Mouse (Mus musculus) heart, embryonic 12.5 days (tissue): Measurements from ENCODE around the gene Fxyd1. TPM values are rescaled to one million over a fixed set of nuclear protein-coding genes. Genes with fewer than 3 reads are reported as not detected.

Source experiments
- ATAC-seq: fragments of 200-750 bp; cut with Nextera tagmentation; 2 replicates; pipeline ENCODE4 v1.8.0; 2017; ENCODE audit warnings: moderate TSS enrichment, moderate library complexity; ENCODE audit not compliant: insufficient number of reproducible peaks, low FRiP score
- H3K27ac ChIP-seq: fragments of 300-500 bp; sonication (generic); 2 replicates; pipeline ENCODE4 v1.5.1; 2016; ENCODE audit warnings: mild to moderate bottlenecking, moderate library complexity; ENCODE audit not compliant: poor library complexity, severe bottlenecking
- H3K27me3 ChIP-seq: fragments of 300-500 bp; sonication (generic); replicated peaks from 2 replicates; pipeline ENCODE4 v1.6.1; 2016; ENCODE audit warnings: mild to moderate bottlenecking, moderate library complexity
- H3K36me3 ChIP-seq: fragments of 300-500 bp; sonication (generic); 2 replicates; pipeline ENCODE4 v1.6.1; 2016; ENCODE audit warnings: mild to moderate bottlenecking, moderate library complexity
- H3K4me1 ChIP-seq: fragments of 300-500 bp; sonication (generic); replicated peaks from 2 replicates; pipeline ENCODE4 v1.6.1; 2016; ENCODE audit warnings: mild to moderate bottlenecking
- H3K4me2 ChIP-seq: fragments of 300-500 bp; sonication (generic); 2 replicates; pipeline ENCODE4 v1.6.1; 2016; ENCODE audit warnings: mild to moderate bottlenecking, moderate library complexity
- H3K4me3 ChIP-seq: fragments of 300-500 bp; sonication (generic); 2 replicates; pipeline ENCODE4 v1.5.1; 2016; ENCODE audit warnings: mild to moderate bottlenecking
- H3K9ac ChIP-seq: fragments of 300-500 bp; sonication (generic); 2 replicates; pipeline ENCODE4 v1.6.1; 2016; ENCODE audit warnings: mild to moderate bottlenecking, moderate library complexity
- H3K9me3 ChIP-seq: fragments of 300-500 bp; sonication (generic); replicated peaks from 2 replicates; pipeline ENCODE4 v1.6.1; 2016; ENCODE audit warnings: mild to moderate bottlenecking, moderate library complexity
- WGBS: fragments of 180-500 bp; shearing (Covaris S2); methylation state at CpG from one replicate; pipeline ENCODE4 v1.1.7; 2016; 5-methylcytosine and 5-hydroxymethylcytosine counted together
- polyA plus RNA-seq: library from polyadenylated mRNA; unstranded; fragments of >200 nt; fragmentation: Nextera tagmentation; extraction: Ambion mirVana; gene quantifications from 2 replicates; pipeline ENCODE4 v1.2.1, GENCODE M21; 2016

Fxyd1 gene
- 927 and 934 TPM in 2 replicates for polyA plus RNA-seq

GRCm38 (mm10) chr7:31057071-31057470, at the start of gene Fxyd1:
Gene Fxyd1, minus strand, starts transcription at chr7:31057199.
- WGBS, result 76% methylated on average over 2 of the region's 2 CpGs
- H3K9ac ChIP-seq, result 0 out of 2 replicates have a peak within 1 kb of the TSS, but pooled peaks have one; percentile 71
- H3K9me3 ChIP-seq, result no peaks in the 10 kb centered on the region
- H3K27me3 ChIP-seq, result peaks cover 4% of the 10 kb centered on the region
- ATAC-seq, result no peak
- H3K4me1 ChIP-seq, result peaks cover 45% of the 10 kb centered on the region
- peak within 1 kb of the TSS; percentile 96 for H3K27ac ChIP-seq
- H3K4me3 ChIP-seq, result no peak within 1 kb of the TSS
- no peaks in the 10 kb centered on the region for H3K36me3 ChIP-seq
- peak within 1 kb of the TSS; percentile 75 for H3K4me2 ChIP-seq

- no peak for ATAC-seq
- H3K9ac ChIP-seq, result no peak overlapping the region
- no peak overlapping the region for H3K27ac ChIP-seq
- H3K4me2 ChIP-seq, result no peak overlapping the region
- H3K27me3 ChIP-seq, result peaks cover 18% of the 10 kb centered on the region; the same call in 1 of the 2 replicates
- no peak overlapping the region for H3K4me3 ChIP-seq
- peaks cover 17% of the 10 kb centered on the region for H3K4me1 ChIP-seq
- H3K9me3 ChIP-seq, result no peaks in the 10 kb centered on the region
- WGBS, result 56% methylated on average over 3 of the region's 3 CpGs
- H3K36me3 ChIP-seq, result no peaks in the 10 kb centered on the region
Observed at GRCm38 (mm10) chr7:31106166-31106565, 49.2 kb upstream of the Fxyd1 start.

GRCm38 (mm10) chr7:31105061-31105768, 48.2 kb upstream of the Fxyd1 start:
- no peak overlapping the region for H3K27ac ChIP-seq
- no peak overlapping the region for H3K9ac ChIP-seq
- WGBS, result 44% methylated on average over 15 of the region's 15 CpGs
- no peak overlapping the region for H3K4me3 ChIP-seq
- H3K9me3 ChIP-seq, result no peaks in the 10 kb centered on the region
- H3K36me3 ChIP-seq, result no peaks in the 10 kb centered on the region
- H3K4me1 ChIP-seq, result peaks cover 16% of the 10 kb centered on the region
- H3K4me2 ChIP-seq, result peak overlapping the region; percentile 5; the same call in 1 of the 2 replicates
- H3K27me3 ChIP-seq, result peaks cover 18% of the 10 kb centered on the region; the same call in 1 of the 2 replicates
- ATAC-seq, result peak; percentile 15; the same call in 1 of the 2 replicates

GRCm38 (mm10) chr7:31100786-31101185, 43.8 kb upstream of the Fxyd1 start:
- 69% methylated on average over 14 of the region's 14 CpGs for WGBS

GRCm38 (mm10) chr7:31099612-31099982, 42.6 kb upstream of the Fxyd1 start:
- Histone ChIP-seq H3K4me3 (no peak overlapping the region), H3K9me3 (no peaks in the 10 kb centered on the region), H3K27me3 (peaks cover 18% of the 10 kb centered on the region; the same call in 1 of the 2 replicates), H3K4me2 (no peak overlapping the region), H3K4me1 (peaks cover 6% of the 10 kb centered on the region), H3K9ac (no peak overlapping the region), H3K27ac (no peak overlapping the region), H3K36me3 (no peaks in the 10 kb centered on the region)
- no peak for ATAC-seq
- WGBS, result 78% methylated on average over 6 of the region's 6 CpGs

More at GRCm38 (mm10) chr7:31100786-31101185, 43.8 kb upstream of the Fxyd1 start:
- no peak overlapping the region for H3K4me3 ChIP-seq
- peaks cover 12% of the 10 kb centered on the region for H3K4me1 ChIP-seq
- no peak overlapping the region for H3K27ac ChIP-seq
- H3K9me3 ChIP-seq, result no peaks in the 10 kb centered on the region
- no peak for ATAC-seq
- H3K9ac ChIP-seq, result no peak overlapping the region
- H3K36me3 ChIP-seq, result no peaks in the 10 kb centered on the region
- peaks cover 18% of the 10 kb centered on the region; the same call in 1 of the 2 replicates for H3K27me3 ChIP-seq
- H3K4me2 ChIP-seq, result no peak overlapping the region

- Histone ChIP-seq H3K9me3 (no peaks in the 10 kb centered on the region), H3K4me3 (no peak overlapping the region), H3K27ac (no peak overlapping the region), H3K4me1 (peaks cover 6% of the 10 kb centered on the region), H3K27me3 (peaks cover 18% of the 10 kb centered on the region; the same call in 1 of the 2 replicates), H3K9ac (no peak overlapping the region), H3K4me2 (no peak overlapping the region), H3K36me3 (no peaks in the 10 kb centered on the region)
- 76% methylated on average over 22 of the region's 22 CpGs for WGBS
- no peak for ATAC-seq
Observed at GRCm38 (mm10) chr7:31098697-31099611, 42.0 kb upstream of the Fxyd1 start.

GRCm38 (mm10) chr7:31097583-31098248, 40.7 kb upstream of the Fxyd1 start:
- ATAC-seq, result peak; percentile 88
- Histone ChIP-seq H3K9me3 (no peaks in the 10 kb centered on the region), H3K4me2 (peak overlapping the region; percentile 63), H3K27me3 (peaks cover 10% of the 10 kb centered on the region; the same call in 1 of the 2 replicates), H3K27ac (no peak overlapping the region), H3K4me1 (peaks cover 6% of the 10 kb centered on the region; the same call in 1 of the 2 replicates), H3K36me3 (no peaks in the 10 kb centered on the region), H3K4me3 (peak overlapping the region; percentile 27), H3K9ac (0 out of 2 replicates have a peak overlapping the region, but pooled peaks have one; percentile 46)
- WGBS, result 41% methylated on average over 20 of the region's 20 CpGs

GRCm38 (mm10) chr7:31096892-31097564, 40.0 kb upstream of the Fxyd1 start:
- Histone ChIP-seq H3K4me3 (no peak overlapping the region), H3K27ac (no peak overlapping the region), H3K36me3 (no peaks in the 10 kb centered on the region), H3K9ac (no peak overlapping the region), H3K27me3 (0 out of 2 replicates have a peak, but pooled peaks cover 3% of the 10 kb centered on the region), H3K4me2 (no peak overlapping the region), H3K4me1 (peaks cover 6% of the 10 kb centered on the region; the same call in 1 of the 2 replicates), H3K9me3 (no peaks in the 10 kb centered on the region)
- ATAC-seq, result no peak
- WGBS, result 69% methylated on average over 9 of the region's 9 CpGs

- Histone ChIP-seq H3K27ac (no peak overlapping the region), H3K4me3 (no peak overlapping the region), H3K9me3 (no peaks in the 10 kb centered on the region), H3K9ac (no peak overlapping the region), H3K36me3 (no peaks in the 10 kb centered on the region), H3K27me3 (no peaks in the 10 kb centered on the region), H3K4me2 (no peak overlapping the region), H3K4me1 (peaks cover 6% of the 10 kb centered on the region; the same call in 1 of the 2 replicates)
- ATAC-seq, result no peak
- 21% methylated on average over 12 of the region's 12 CpGs for WGBS
Observed at GRCm38 (mm10) chr7:31094774-31095501, 37.9 kb upstream of the Fxyd1 start.

GRCm38 (mm10) chr7:31089721-31090120, 32.7 kb upstream of the Fxyd1 start:
- H3K4me1 ChIP-seq, result peaks cover 10% of the 10 kb centered on the region; the same call in 1 of the 2 replicates
- 74% methylated on average over 2 of the region's 2 CpGs for WGBS
- H3K4me2 ChIP-seq, result no peak overlapping the region
- H3K4me3 ChIP-seq, result no peak overlapping the region
- no peak for ATAC-seq
- no peak overlapping the region for H3K9ac ChIP-seq
- no peaks in the 10 kb centered on the region for H3K36me3 ChIP-seq
- no peak overlapping the region for H3K27ac ChIP-seq
- H3K9me3 ChIP-seq, result no peaks in the 10 kb centered on the region
- H3K27me3 ChIP-seq, result no peaks in the 10 kb centered on the region
